Mouse (Mus musculus) regulatory T cell (primary cell): ENCODE measurements around the gene Rfk.

Source experiments
- in situ Hi-C: fragments of 300-600 bp; cut with MboI, MseI; formaldehyde crosslinking; loops from one replicate; pipeline ENCODE4 v1.15.1; 2025; ENCODE audit warnings: high pct_unique_total_duplicates

Rfk gene

DNA sequence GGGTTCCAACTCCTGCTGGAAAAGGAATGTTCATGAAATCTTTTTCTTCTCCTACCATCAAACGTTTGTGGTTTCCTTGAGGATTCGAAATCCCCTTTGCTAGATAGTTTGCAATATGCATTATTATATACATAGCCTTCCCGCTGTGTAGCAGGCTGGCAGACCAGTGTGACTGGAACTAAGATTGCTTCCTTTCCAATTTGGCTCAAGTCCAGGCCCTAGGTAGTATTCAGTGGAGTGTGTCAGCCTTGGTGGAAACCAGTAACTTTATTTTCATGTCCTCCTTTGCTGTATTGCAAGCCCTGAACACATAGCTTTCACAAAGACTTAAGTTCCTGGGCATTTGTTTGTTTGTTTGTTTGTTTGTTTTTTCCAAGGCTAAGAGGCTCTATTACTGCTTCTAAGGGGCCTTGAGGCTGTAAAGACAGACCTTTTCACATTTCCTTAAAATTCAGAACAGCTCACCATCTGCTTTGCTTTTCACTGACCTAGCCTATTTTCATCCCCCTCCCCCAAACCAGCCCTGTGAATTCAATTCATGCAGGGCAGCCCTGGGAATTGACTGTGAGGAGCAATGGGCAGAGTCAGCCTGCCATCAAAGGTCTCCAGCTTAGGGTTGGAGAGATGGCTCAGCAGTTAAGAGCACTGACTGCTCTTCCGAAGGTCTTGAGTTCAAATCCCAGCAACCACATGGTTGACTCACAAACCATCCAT, 45.8 kb downstream of the Rfk start:
- in situ Hi-C loops = no loop called here

DNA sequence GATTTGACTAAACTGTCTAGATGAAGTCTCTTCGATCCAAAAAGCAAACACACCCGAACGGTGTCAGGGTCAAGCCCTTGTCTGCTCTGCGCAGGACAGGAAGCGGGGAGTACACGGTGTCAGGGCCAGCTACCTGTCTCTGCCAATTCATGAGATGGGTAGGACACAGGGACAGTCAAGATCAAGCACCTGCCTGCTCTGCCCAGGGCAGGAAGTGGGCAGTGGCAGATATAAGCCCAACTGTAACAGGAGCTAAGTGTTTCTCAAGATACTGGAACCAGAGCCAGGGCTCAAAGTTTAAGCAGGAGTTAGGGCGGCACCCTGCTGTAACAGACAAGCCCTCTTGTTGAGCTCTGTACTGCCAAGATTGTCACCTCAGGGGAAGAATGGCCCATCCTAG, 49.7 kb downstream of the Rfk start:
- in situ Hi-C loops = no loop called here
